Mouse (Mus musculus) embryonic facial prominence, embryonic 12.5 days (tissue): ENCODE measurements around the gene Fadd. TPM values are rescaled to one million over a fixed set of nuclear protein-coding genes. Genes with fewer than 3 reads are reported as not detected.

Experiments
- polyA plus RNA-seq: library from polyadenylated mRNA; unstranded; fragments of >200 nt; fragmentation: Nextera tagmentation; extraction: Ambion mirVana; gene quantifications from 2 replicates; pipeline ENCODE4 v1.2.1, GENCODE M21; 2016

Gene Fadd
- polyA plus RNA-seq, 1 experiment from 2014 or later, result 10.1 TPM

Other genes starting within 250 kb of the Fadd start
- 176 and 182 TPM in 2 replicates for gene Cttn, start 111.5 kb downstream of the Fadd start, polyA plus RNA-seq
- gene Ppfia1, start 28.7 kb downstream of the Fadd start, polyA plus RNA-seq, result 52.5 and 54.9 TPM in 2 replicates
- gene Ano1, start 169.5 kb upstream of the Fadd start, polyA plus RNA-seq, result 10.9 and 15.9 TPM in 2 replicates